Mouse (Mus musculus) WW6 (cell line): ENCODE data around the gene Sowahd.

ENCODE experiments used
- DNase-seq: peaks from one replicate; pipeline ENCODE4 v3.0.0-alpha.2; 2013; ENCODE audit warnings: low read depth, low spot score

The Sowahd gene

GRCm38 (mm10) chrX:37091457-37091856, 42.8 kb downstream of the Sowahd start:
- DNase-seq: no peak

- DNase-seq: no peak
Observed at GRCm38 (mm10) chrX:37095106-37095768, 46.6 kb downstream of the Sowahd start.

GRCm38 (mm10) chrX:37098681-37099080, 50.0 kb downstream of the Sowahd start:
- DNase-seq: no peak
